19 mouse cellular contexts compared by ENCODE assay signal in the genomic region with DNA sequence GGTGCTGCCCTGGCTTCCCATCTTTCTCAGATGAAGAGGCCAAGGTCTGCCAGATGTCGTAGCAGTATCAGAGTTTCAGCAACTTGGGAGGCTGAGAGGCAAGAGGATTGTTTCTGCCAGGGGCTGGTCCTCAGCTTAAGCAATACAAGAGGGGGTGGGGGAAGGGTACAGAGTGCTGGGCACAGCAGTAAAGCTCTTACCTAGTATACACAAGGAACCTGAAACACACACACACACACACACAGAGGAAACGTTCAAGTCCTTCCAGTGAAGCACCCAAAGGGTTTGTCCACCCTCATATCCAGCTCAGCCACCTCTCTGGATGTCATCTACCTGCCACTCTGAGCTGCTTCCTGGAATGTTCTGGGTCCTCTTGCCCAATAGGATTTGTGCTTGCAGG. TPM values are rescaled to one million over a fixed set of nuclear protein-coding genes. Genes with fewer than 3 reads are reported as not detected.
"Had no signal": no experiment of that assay in that cellular context is flagged by ENCODE, and none has a peak within 500 bp of the region (broad histone marks: within the 10 kb centered on the region; RNA-seq: fewer than 3 reads in every experiment).

No protein-coding gene starts in this region.

- H3K9ac ChIP-seq: limb, embryonic 12.5 days; limb, embryonic 15.5 days; liver, embryonic 14.5 days; liver, postnatal 0 days; lung, embryonic 15.5 days; midbrain, embryonic 12.5 days; midbrain, embryonic 15.5 days; neural tube, embryonic 12.5 days; neural tube, embryonic 15.5 days had no signal

- H3K36me3 ChIP-seq: limb, embryonic 12.5 days; limb, embryonic 15.5 days; lung, embryonic 15.5 days; midbrain, embryonic 12.5 days; midbrain, embryonic 15.5 days; neural tube, embryonic 12.5 days; neural tube, embryonic 15.5 days had no signal

- H3K9me3 ChIP-seq: limb, embryonic 12.5 days; limb, embryonic 15.5 days; lung, embryonic 15.5 days; midbrain, embryonic 12.5 days; midbrain, embryonic 15.5 days; neural tube, embryonic 12.5 days; neural tube, embryonic 15.5 days had no signal

- H3K27ac ChIP-seq: limb, embryonic 12.5 days; limb, embryonic 15.5 days; liver, embryonic 14.5 days; lung, embryonic 15.5 days; macrophage; midbrain, embryonic 12.5 days; midbrain, embryonic 15.5 days; neural tube, embryonic 12.5 days; neural tube, embryonic 15.5 days had no signal

- ATAC-seq: liver, postnatal 0 days; midbrain, embryonic 15.5 days had no signal

- DNase-seq: kidney, adult 11 months; kidney, adult 9 months; kidney, postnatal 14 days; kidney, postnatal 4 days; left cerebral cortex, postnatal 4 days; liver, postnatal 0 days; right cerebral cortex, postnatal 14 days; right cerebral cortex, postnatal 4 days; thymus, postnatal 25 days had no signal

- H3K4me3 ChIP-seq: limb, embryonic 12.5 days; limb, embryonic 15.5 days; lung, embryonic 15.5 days; midbrain, embryonic 12.5 days; midbrain, embryonic 15.5 days; neural tube, embryonic 12.5 days; neural tube, embryonic 15.5 days had no signal

- H3K27me3 ChIP-seq: limb, embryonic 12.5 days; limb, embryonic 15.5 days; lung, embryonic 15.5 days; midbrain, embryonic 12.5 days; midbrain, embryonic 15.5 days; neural tube, embryonic 12.5 days; neural tube, embryonic 15.5 days had no signal

- H3K4me2 ChIP-seq: limb, embryonic 12.5 days; limb, embryonic 15.5 days; liver, embryonic 11.5 days; lung, embryonic 15.5 days; midbrain, embryonic 12.5 days; midbrain, embryonic 15.5 days; neural tube, embryonic 12.5 days; neural tube, embryonic 15.5 days had no signal

- H3K4me1 ChIP-seq: midbrain, embryonic 15.5 days; neural tube, embryonic 12.5 days; neural tube, embryonic 15.5 days had no signal

RNA-seq across cellular contexts. Expression of a gene that starts 44.7 kb away (rescaled TPM):
- polyA plus RNA-seq: macrophage had no signal
